Mouse (Mus musculus) heart, adult 2 months (tissue): ENCODE results near the gene Kcnmb2. TPM values are rescaled to one million over a fixed set of nuclear protein-coding genes. Genes with fewer than 3 reads are reported as not detected.

ENCODE experiments used
- DNase-seq, 2 experiments: peaks; one replicate each; pipeline ENCODE4 v3.0.0; 2021
- H3K27ac ChIP-seq: fragments of 200-600 bp; 2 replicates; pipeline ENCODE4 v1.8.1; 2022
- H3K27me3 ChIP-seq: fragments of 200-500 bp; 2 replicates; pipeline ENCODE4 v1.6.1; 2012; ENCODE audit warnings: mild to moderate bottlenecking, low read length, inconsistent platforms, mixed read lengths; ENCODE audit not compliant: control insufficient read depth, insufficient read depth
- H3K36me3 ChIP-seq: fragments of 200-500 bp; 2 replicates; pipeline ENCODE4 v1.6.1; 2012; ENCODE audit warnings: low read length, inconsistent platforms; ENCODE audit not compliant: control insufficient read depth, insufficient read depth
- H3K4me1 ChIP-seq: fragments of 200-500 bp; 2 replicates; pipeline ENCODE4 v1.6.1; 2011; ENCODE audit warnings: low read length; ENCODE audit not compliant: control insufficient read depth, insufficient read depth
- H3K4me3 ChIP-seq: fragments of 200-600 bp; 2 replicates; pipeline ENCODE4 v1.8.1; 2022
- H3K79me2 ChIP-seq: fragments of 200-500 bp; replicated peaks from 2 replicates; pipeline ENCODE4 v1.6.1; 2012; ENCODE audit warnings: mild to moderate bottlenecking, inconsistent platforms, low read length, moderate library complexity, mixed read lengths; ENCODE audit not compliant: control insufficient read depth, insufficient read depth
- H3K9ac ChIP-seq: fragments of 200-500 bp; 2 replicates; pipeline ENCODE4 v1.6.1; 2012; ENCODE audit warnings: low read depth, mild to moderate bottlenecking, control low read depth, inconsistent platforms, low read length, mixed read lengths
- CTCF ChIP-seq: fragments of 200-600 bp; IDR thresholded peaks from 2 replicates; pipeline ENCODE4 v1.8.1; 2022; ENCODE audit warnings: antibody characterized with exemption, mild to moderate bottlenecking, moderate library complexity
- EP300 ChIP-seq: fragments of 200-500 bp; IDR thresholded peaks from 2 replicates; pipeline ENCODE4 v1.6.1; 2011; ENCODE audit warnings: low read depth, low read length, control low read depth; ENCODE audit not compliant: insufficient read depth
- POLR2A ChIP-seq: fragments of 200-500 bp; IDR thresholded peaks from 2 replicates; pipeline ENCODE4 v1.6.1; 2011; ENCODE audit warnings: mild to moderate bottlenecking, low read depth, low read length, control low read depth; ENCODE audit not compliant: insufficient read depth
- WGBS: fragments of 180-500 bp; shearing (Covaris S2); methylation state at CpG from one replicate; pipeline ENCODE4 v1.1.7; 2018; 5-methylcytosine and 5-hydroxymethylcytosine counted together
- intact Hi-C: fragments of 180-260 bp; cut with DNase I; formaldehyde crosslinking; loops from one replicate; pipeline ENCODE4 v1.15.1; 2025
- polyA plus RNA-seq: library from polyadenylated mRNA; depleted of rRNA; stranded (reverse); fragments of >200 nt; gene quantifications from 2 replicates; pipeline ENCODE4 v1.2.3, GENCODE M21; 2012
- total RNA-seq, 2 experiments: library from RNA; stranded (reverse); gene quantifications; 2 replicates each; pipeline ENCODE4 v1.2.3; 2021

Gene Kcnmb2
- total and polyA plus RNA-seq, 3 experiments, result 0.06 TPM; not detected in 2

GRCm38 (mm10) chr3:32029375-32030050 lies 127.2 kb downstream of the Kcnmb2 start:
- DNase-seq, result peak in 1 of 2 experiments; percentile 3
- Histone ChIP-seq H3K36me3 (no peaks in the 10 kb centered on the region), H3K27me3 (no peaks in the 10 kb centered on the region), H3K79me2 (no peaks in the 10 kb centered on the region), H3K9ac (no peak overlapping the region), H3K4me3 (no peak overlapping the region), H3K27ac (no peak overlapping the region), H3K4me1 (peaks cover 2% of the 10 kb centered on the region; the same call in 1 of the 2 replicates)
- TF ChIP-seq EP300 (no peak), POLR2A (no peak), CTCF (no peak)
- intact Hi-C loops, result no loop called here
- WGBS, result 51% methylated on average over 10 of the region's 10 CpGs

GRCm38 (mm10) chr3:32032381-32032780 lies 130.1 kb downstream of the Kcnmb2 start:
- Histone ChIP-seq H3K27ac (no peak overlapping the region), H3K27me3 (no peaks in the 10 kb centered on the region), H3K4me3 (no peak overlapping the region), H3K4me1 (peaks cover 2% of the 10 kb centered on the region; the same call in 1 of the 2 replicates), H3K9ac (no peak overlapping the region), H3K36me3 (no peaks in the 10 kb centered on the region), H3K79me2 (no peaks in the 10 kb centered on the region)
- DNase-seq, result no peak
- 69% methylated on average over 9 of the region's 9 CpGs for WGBS
- no peak for TF ChIP-seq EP300
- no peak for TF ChIP-seq CTCF
- no peak for TF ChIP-seq POLR2A
- intact Hi-C loops, result no loop called here

GRCm38 (mm10) chr3:32043814-32044213 lies 141.5 kb downstream of the Kcnmb2 start:
- Histone ChIP-seq H3K4me3 (no peak overlapping the region), H3K4me1 (no peaks in the 10 kb centered on the region), H3K27me3 (no peaks in the 10 kb centered on the region), H3K79me2 (no peaks in the 10 kb centered on the region), H3K36me3 (no peaks in the 10 kb centered on the region), H3K9ac (no peak overlapping the region), H3K27ac (no peak overlapping the region)
- no peak for DNase-seq
- intact Hi-C loops, result no loop called here
- TF ChIP-seq EP300 (no peak), POLR2A (no peak), CTCF (no peak)
- WGBS, result 81% methylated on average over 3 of the region's 3 CpGs

- Histone ChIP-seq H3K4me1 (no peaks in the 10 kb centered on the region), H3K9ac (no peak overlapping the region), H3K4me3 (no peak overlapping the region), H3K27me3 (no peaks in the 10 kb centered on the region), H3K27ac (no peak overlapping the region), H3K36me3 (no peaks in the 10 kb centered on the region), H3K79me2 (no peaks in the 10 kb centered on the region)
- no peak for DNase-seq
- no peak for TF ChIP-seq EP300
- no peak for TF ChIP-seq CTCF
- no peak for TF ChIP-seq POLR2A
- intact Hi-C loops, result no loop called here
- 78% methylated on average over 3 of the region's 3 CpGs for WGBS
These were observed 146.5 kb downstream of the Kcnmb2 start for GRCm38 (mm10) chr3:32048777-32049176.

GRCm38 (mm10) chr3:32052596-32052995 lies 150.3 kb downstream of the Kcnmb2 start:
- H3K27me3 ChIP-seq, result no peaks in the 10 kb centered on the region
- intact Hi-C loops, result no loop called here
- TF ChIP-seq POLR2A (no peak), CTCF (no peak), EP300 (no peak)
- no peaks in the 10 kb centered on the region for H3K36me3 ChIP-seq
- no peaks in the 10 kb centered on the region for H3K4me1 ChIP-seq
- H3K27ac ChIP-seq, result no peak overlapping the region
- H3K79me2 ChIP-seq, result no peaks in the 10 kb centered on the region
- DNase-seq, result no peak
- 56% methylated on average over 3 of the region's 3 CpGs for WGBS
- H3K4me3 ChIP-seq, result no peak overlapping the region
- H3K9ac ChIP-seq, result no peak overlapping the region

GRCm38 (mm10) chr3:32053610-32054241 lies 151.4 kb downstream of the Kcnmb2 start:
- Histone ChIP-seq H3K36me3 (no peaks in the 10 kb centered on the region), H3K4me3 (no peak overlapping the region), H3K27ac (no peak overlapping the region), H3K79me2 (no peaks in the 10 kb centered on the region), H3K27me3 (no peaks in the 10 kb centered on the region), H3K9ac (no peak overlapping the region), H3K4me1 (no peaks in the 10 kb centered on the region)
- no peak for DNase-seq
- 83% methylated on average over 10 of the region's 10 CpGs for WGBS
- TF ChIP-seq POLR2A (no peak), EP300 (no peak), CTCF (no peak)
- intact Hi-C loops, result no loop called here
